Mouse (Mus musculus) neural tube, embryonic 13.5 days (tissue): ENCODE data around the gene Fxyd4. TPM values are rescaled to one million over a fixed set of nuclear protein-coding genes. Genes with fewer than 3 reads are reported as not detected.

Experiments used
- ATAC-seq: fragments of 200-750 bp; cut with Nextera tagmentation; 2 replicates; pipeline ENCODE4 v1.8.0; 2017; ENCODE audit warnings: low read depth, mild to moderate bottlenecking, moderate TSS enrichment, moderate library complexity
- H3K27ac ChIP-seq: fragments of 300-500 bp; sonication (generic); replicated peaks from 2 replicates; pipeline ENCODE4 v1.5.1; 2015; ENCODE audit warnings: moderate library complexity, mild to moderate bottlenecking, inconsistent platforms
- H3K27me3 ChIP-seq: fragments of 300-500 bp; sonication (generic); 2 replicates; pipeline ENCODE4 v1.6.1; 2015; ENCODE audit warnings: mild to moderate bottlenecking, inconsistent platforms
- H3K36me3 ChIP-seq: fragments of 300-500 bp; sonication (generic); 2 replicates; pipeline ENCODE4 v1.6.1; 2015; ENCODE audit warnings: mild to moderate bottlenecking, inconsistent platforms
- H3K4me1 ChIP-seq: fragments of 300-500 bp; sonication (generic); replicated peaks from 2 replicates; pipeline ENCODE4 v1.6.1; 2015; ENCODE audit warnings: inconsistent platforms
- H3K4me2 ChIP-seq: fragments of 300-500 bp; sonication (generic); 2 replicates; pipeline ENCODE4 v1.6.1; 2015; ENCODE audit warnings: inconsistent platforms, mild to moderate bottlenecking, moderate library complexity
- H3K4me3 ChIP-seq: fragments of 300-500 bp; sonication (generic); 2 replicates; pipeline ENCODE4 v1.5.1; 2015; ENCODE audit warnings: mild to moderate bottlenecking, inconsistent platforms
- H3K9ac ChIP-seq: fragments of 300-500 bp; sonication (generic); 2 replicates; pipeline ENCODE4 v1.6.1; 2015; ENCODE audit warnings: moderate library complexity, mild to moderate bottlenecking, inconsistent platforms
- H3K9me3 ChIP-seq: fragments of 300-500 bp; sonication (generic); 2 replicates; pipeline ENCODE4 v1.6.1; 2016; ENCODE audit warnings: inconsistent platforms
- WGBS: fragments of 180-500 bp; shearing (Covaris S2); methylation state at CpG from one replicate; pipeline ENCODE4 v1.1.7; 2015; 5-methylcytosine and 5-hydroxymethylcytosine counted together
- polyA plus RNA-seq: library from polyadenylated mRNA; unstranded; fragments of >200 nt; fragmentation: Nextera tagmentation; extraction: Ambion mirVana; gene quantifications from 2 replicates; pipeline ENCODE4 v1.2.1, GENCODE M21; 2015

The Fxyd4 gene
- polyA plus RNA-seq: 2.6 and 2.7 TPM in 2 replicates

DNA sequence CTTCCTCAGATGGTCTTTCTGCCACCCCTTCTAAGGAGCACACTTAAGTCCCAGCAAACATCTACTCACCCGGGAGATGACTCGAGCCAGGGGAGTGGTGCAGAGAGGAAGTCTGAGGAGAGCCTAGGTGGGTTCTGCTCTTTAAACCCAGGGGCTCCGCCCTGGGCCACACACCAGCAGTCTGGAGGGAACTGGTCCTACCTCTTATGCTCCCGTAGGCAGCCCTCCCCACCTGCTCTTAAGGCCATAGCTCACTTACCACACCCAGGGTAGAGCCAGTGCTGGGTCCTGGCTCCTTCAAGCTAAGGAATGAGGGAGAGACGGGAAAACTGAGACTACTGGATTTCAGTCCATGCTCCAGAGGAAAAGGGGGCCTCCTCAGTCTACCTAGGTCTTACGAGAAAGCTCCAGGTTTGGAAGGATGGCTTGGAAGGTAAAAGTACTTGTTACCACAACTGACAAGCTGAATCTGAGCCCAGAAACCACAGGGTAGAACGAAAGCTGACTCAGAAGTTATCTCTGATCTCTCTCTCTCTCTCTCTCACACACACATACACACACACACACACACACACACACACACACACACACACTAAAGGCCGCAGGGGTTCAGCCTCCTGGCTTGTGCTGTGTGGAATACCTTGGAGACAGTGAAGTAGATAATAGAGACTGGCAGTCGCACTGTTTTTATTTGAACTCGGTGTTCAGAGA lies at the start of gene Fxyd4:
TSS of gene Fxyd4 (minus strand) at position 471 of the 711 bp plus-strand sequence.
- 83% methylated on average over 10 of the region's 10 CpGs for WGBS
- Histone ChIP-seq H3K27ac (no peak within 1 kb of the TSS), H3K4me2 (no peak within 1 kb of the TSS), H3K36me3 (no peaks in the 10 kb centered on the region), H3K4me1 (no peaks in the 10 kb centered on the region), H3K9ac (no peak within 1 kb of the TSS), H3K4me3 (no peak within 1 kb of the TSS), H3K9me3 (no peaks in the 10 kb centered on the region), H3K27me3 (no peaks in the 10 kb centered on the region)
- ATAC-seq: no peak

DNA sequence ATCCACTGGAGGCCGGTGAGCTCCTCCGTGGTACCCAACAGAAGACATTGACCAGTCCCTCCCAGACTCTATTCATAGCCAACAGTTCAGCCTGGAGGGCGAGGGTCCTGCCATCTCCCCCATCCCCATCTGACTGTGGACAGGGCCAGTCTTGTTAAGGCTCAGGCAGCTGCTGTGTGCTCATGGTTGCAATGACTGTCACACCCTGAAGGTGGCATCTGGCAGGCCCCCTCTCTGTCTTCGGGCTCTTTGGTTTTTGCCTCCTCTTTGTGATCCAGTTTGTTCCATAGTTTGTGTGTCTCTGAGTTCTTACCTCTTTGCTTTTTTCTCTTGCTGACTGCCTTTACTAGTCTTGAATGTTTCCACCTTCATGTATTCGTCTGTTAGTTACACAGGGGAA lies 49.7 kb upstream of the Fxyd4 start:
- 62% methylated on average over 5 of the region's 5 CpGs for WGBS
- H3K27me3 ChIP-seq: no peaks in the 10 kb centered on the region

DNA sequence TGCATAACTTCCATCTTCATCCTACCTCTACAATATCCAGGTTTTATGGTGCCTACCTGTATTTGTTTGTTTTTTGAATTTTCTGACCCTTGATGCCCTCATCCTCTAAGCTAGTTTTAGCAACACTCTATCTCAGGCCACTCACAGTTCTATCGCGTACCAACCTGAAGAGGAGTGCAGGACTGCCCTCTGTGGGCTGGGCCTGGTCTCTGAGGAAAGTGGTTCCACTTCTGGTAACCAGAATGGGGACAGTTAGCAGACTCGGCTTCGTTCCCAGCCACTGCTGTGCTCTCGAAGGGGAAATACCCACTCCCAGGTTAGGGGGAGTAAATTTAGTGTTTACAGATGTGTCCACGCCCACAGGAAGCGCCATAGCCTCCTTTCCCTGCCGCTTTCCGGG lies 29.2 kb upstream of the Fxyd4 start:
- 46% methylated on average over 9 of the region's 9 CpGs for whole genome bisulfite sequencing
- no peaks in the 10 kb centered on the region for H3K36me3 ChIP-seq
- H3K27me3 ChIP-seq: no peaks in the 10 kb centered on the region
- ATAC-seq: no peak
- H3K27ac ChIP-seq: no peak overlapping the region
- no peak overlapping the region for H3K4me3 ChIP-seq
- H3K9ac ChIP-seq: no peak overlapping the region
- no peaks in the 10 kb centered on the region for H3K4me1 ChIP-seq
- no peaks in the 10 kb centered on the region for H3K9me3 ChIP-seq
- H3K4me2 ChIP-seq: no peak overlapping the region

More for the DNA sequence above, 49.7 kb upstream of the Fxyd4 start:
- Histone ChIP-seq H3K36me3 (no peaks in the 10 kb centered on the region), H3K27ac (no peak overlapping the region), H3K4me2 (no peak overlapping the region), H3K9ac (no peak overlapping the region), H3K4me3 (no peak overlapping the region), H3K4me1 (no peaks in the 10 kb centered on the region), H3K9me3 (no peaks in the 10 kb centered on the region)
- no peak for ATAC-seq

DNA sequence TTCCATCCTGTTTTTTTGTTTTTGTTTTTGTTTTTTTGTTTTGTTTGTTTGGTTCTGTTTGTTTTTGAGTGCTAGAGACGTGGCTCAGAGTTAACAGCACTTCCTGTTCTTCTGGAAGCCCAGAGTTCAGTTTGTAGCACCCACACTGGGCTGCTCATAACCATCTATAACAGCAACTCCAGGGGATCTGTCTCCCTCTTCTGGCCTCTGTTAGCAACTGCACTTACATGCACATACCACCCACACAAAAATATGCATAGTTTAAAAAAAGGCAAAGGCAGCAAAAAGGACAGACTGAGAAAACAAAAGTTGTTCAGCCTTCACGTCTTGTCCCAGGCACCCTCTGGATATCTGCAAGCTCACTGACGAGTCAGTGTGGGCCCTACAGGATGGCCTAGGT lies 25.7 kb upstream of the Fxyd4 start:
- Histone ChIP-seq H3K4me2 (no peak overlapping the region), H3K27ac (no peak overlapping the region), H3K4me3 (no peak overlapping the region), H3K9ac (no peak overlapping the region), H3K27me3 (no peaks in the 10 kb centered on the region), H3K9me3 (no peaks in the 10 kb centered on the region), H3K4me1 (no peaks in the 10 kb centered on the region), H3K36me3 (no peaks in the 10 kb centered on the region)
- 88% methylated on average over 3 of the region's 3 CpGs for WGBS
- ATAC-seq: no peak

DNA sequence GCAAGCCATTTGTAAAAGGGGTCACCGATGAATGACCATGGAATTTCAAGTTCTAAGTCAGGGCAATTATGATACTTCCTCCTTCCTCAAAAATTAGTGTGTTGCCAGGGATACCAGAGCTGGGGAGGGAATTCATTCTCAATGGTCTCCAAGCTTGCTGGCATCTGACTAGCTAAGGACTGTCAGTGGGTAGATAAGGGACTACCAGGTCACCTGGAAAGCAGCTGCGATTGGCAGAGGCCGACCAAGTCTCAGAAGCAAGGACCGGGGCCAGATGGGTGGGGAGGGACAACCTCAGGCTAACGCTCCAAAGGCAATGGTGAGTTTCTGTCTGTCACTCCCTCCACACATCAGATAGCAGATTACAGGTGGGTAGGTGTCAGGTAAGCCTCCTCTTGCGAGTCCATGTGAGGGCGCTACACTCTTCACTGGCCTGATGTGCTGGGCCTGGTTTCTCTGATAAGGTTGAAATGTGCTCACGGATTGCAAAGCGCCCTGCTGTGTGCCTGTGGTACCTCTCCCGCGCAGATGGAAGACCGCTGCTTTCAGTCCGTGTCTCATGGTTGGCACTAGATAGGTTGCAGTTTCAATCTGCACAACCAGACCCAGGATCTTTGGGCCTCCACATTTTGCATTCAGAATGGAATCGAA lies 19.5 kb upstream of the Fxyd4 start:
- H3K9ac ChIP-seq: no peak overlapping the region
- no peaks in the 10 kb centered on the region for H3K9me3 ChIP-seq
- H3K4me3 ChIP-seq: no peak overlapping the region
- no peaks in the 10 kb centered on the region for H3K36me3 ChIP-seq
- H3K4me1 ChIP-seq: peaks cover 5% of the 10 kb centered on the region; the same call in 1 of the 2 replicates
- no peak for ATAC-seq
- no peak overlapping the region for H3K27ac ChIP-seq
- no peak overlapping the region for H3K4me2 ChIP-seq
- WGBS: 27% methylated on average over 14 of the region's 14 CpGs
- no peaks in the 10 kb centered on the region for H3K27me3 ChIP-seq

- no peaks in the 10 kb centered on the region for H3K9me3 ChIP-seq
- H3K4me1 ChIP-seq: peaks cover 5% of the 10 kb centered on the region; the same call in 1 of the 2 replicates
- WGBS: 75% methylated on average over 6 of the region's 6 CpGs
- no peak overlapping the region for H3K4me2 ChIP-seq
- no peaks in the 10 kb centered on the region for H3K36me3 ChIP-seq
- ATAC-seq: no peak
- H3K27ac ChIP-seq: no peak overlapping the region
- H3K9ac ChIP-seq: no peak overlapping the region
- H3K27me3 ChIP-seq: no peaks in the 10 kb centered on the region
- no peak overlapping the region for H3K4me3 ChIP-seq
Measured at GRCm38 (mm10) chr6:117956161-117956560, 18.7 kb upstream of the Fxyd4 start.

- H3K9me3 ChIP-seq: no peaks in the 10 kb centered on the region
- no peak overlapping the region for H3K27ac ChIP-seq
- no peak overlapping the region for H3K4me3 ChIP-seq
- no peak overlapping the region for H3K4me2 ChIP-seq
- no peaks in the 10 kb centered on the region for H3K36me3 ChIP-seq
- ATAC-seq: no peak
- no peak overlapping the region for H3K9ac ChIP-seq
- H3K4me1 ChIP-seq: peaks cover 5% of the 10 kb centered on the region; the same call in 1 of the 2 replicates
- 88% methylated on average over 4 of the region's 4 CpGs for WGBS
- no peaks in the 10 kb centered on the region for H3K27me3 ChIP-seq
Measured at GRCm38 (mm10) chr6:117952330-117952729, 14.8 kb upstream of the Fxyd4 start.

GRCm38 (mm10) chr6:117943899-117944298 lies 6.4 kb upstream of the Fxyd4 start:
- Histone ChIP-seq H3K4me2 (no peak overlapping the region), H3K36me3 (no peaks in the 10 kb centered on the region), H3K27ac (no peak overlapping the region), H3K4me1 (no peaks in the 10 kb centered on the region), H3K9ac (no peak overlapping the region), H3K9me3 (no peaks in the 10 kb centered on the region), H3K4me3 (no peak overlapping the region), H3K27me3 (no peaks in the 10 kb centered on the region)
- 86% methylated on average over 2 of the region's 2 CpGs for WGBS
- ATAC-seq: no peak

- WGBS: 84% methylated on average over 10 of the region's 10 CpGs
- Histone ChIP-seq H3K4me2 (no peak overlapping the region), H3K4me3 (no peak overlapping the region), H3K36me3 (no peaks in the 10 kb centered on the region), H3K27me3 (no peaks in the 10 kb centered on the region), H3K9ac (no peak overlapping the region), H3K4me1 (no peaks in the 10 kb centered on the region), H3K27ac (no peak overlapping the region), H3K9me3 (no peaks in the 10 kb centered on the region)
- no peak for ATAC-seq
Measured at GRCm38 (mm10) chr6:117942769-117943168, 5.3 kb upstream of the Fxyd4 start.

DNA sequence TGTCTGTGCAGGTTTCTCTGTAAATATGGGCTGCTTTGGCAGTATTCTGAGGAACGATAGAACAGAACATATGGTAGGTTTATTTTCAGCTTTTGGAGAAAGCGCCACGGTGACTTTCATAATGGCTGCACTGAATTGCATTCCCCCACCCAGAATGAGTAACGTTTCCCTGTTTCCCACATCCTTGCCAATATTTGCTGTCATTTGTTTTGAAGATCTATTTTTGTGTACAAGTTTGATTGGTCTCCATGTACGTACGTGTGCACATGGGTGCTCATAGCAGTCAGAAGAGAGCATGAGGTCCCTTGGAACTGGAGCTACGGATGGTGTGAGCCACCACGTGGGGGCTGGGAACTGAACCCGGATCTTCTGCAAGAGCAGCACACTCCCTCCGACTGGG lies 1.5 kb upstream of the Fxyd4 start:
- Histone ChIP-seq H3K27me3 (no peaks in the 10 kb centered on the region), H3K27ac (no peak overlapping the region), H3K4me3 (no peak overlapping the region), H3K4me1 (no peaks in the 10 kb centered on the region), H3K4me2 (no peak overlapping the region), H3K36me3 (no peaks in the 10 kb centered on the region), H3K9me3 (no peaks in the 10 kb centered on the region), H3K9ac (no peak overlapping the region)
- 93% methylated on average over 10 of the region's 10 CpGs for WGBS
- no peak for ATAC-seq

- 93% methylated on average over 14 of the region's 14 CpGs for WGBS
- ATAC-seq: no peak
Measured at GRCm38 (mm10) chr6:117935681-117936612, 1.5 kb downstream of the Fxyd4 start.

DNA sequence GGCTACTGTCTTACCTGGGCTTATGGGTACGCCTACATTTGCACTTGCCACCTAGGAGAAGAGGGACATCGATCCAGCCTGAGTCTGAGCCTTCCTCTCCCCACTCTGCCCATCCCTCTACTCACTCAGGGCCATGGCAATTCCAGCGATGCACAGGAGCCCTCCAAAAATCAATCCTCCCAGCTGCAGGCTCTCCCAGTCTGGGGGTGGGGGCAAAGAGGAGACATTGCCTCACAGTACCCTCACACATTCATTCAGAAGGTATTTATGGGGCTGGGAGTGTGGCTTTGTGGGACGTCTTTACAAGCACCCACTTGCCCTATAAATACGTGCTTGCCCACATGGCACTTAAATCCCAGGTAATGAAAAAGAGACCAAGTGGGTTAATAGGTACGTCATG lies 3.2 kb downstream of the Fxyd4 start:
- WGBS: 85% methylated on average over 6 of the region's 6 CpGs
- no peak for ATAC-seq

More at GRCm38 (mm10) chr6:117935681-117936612, 1.5 kb downstream of the Fxyd4 start:
- no peaks in the 10 kb centered on the region for H3K27me3 ChIP-seq
- H3K4me3 ChIP-seq: no peak overlapping the region
- H3K9ac ChIP-seq: no peak overlapping the region
- no peak overlapping the region for H3K27ac ChIP-seq
- H3K4me1 ChIP-seq: no peaks in the 10 kb centered on the region
- no peaks in the 10 kb centered on the region for H3K9me3 ChIP-seq
- no peak overlapping the region for H3K4me2 ChIP-seq
- H3K36me3 ChIP-seq: no peaks in the 10 kb centered on the region

More for the DNA sequence above, 3.2 kb downstream of the Fxyd4 start:
- Histone ChIP-seq H3K4me1 (no peaks in the 10 kb centered on the region), H3K4me2 (no peak overlapping the region), H3K9me3 (no peaks in the 10 kb centered on the region), H3K27ac (no peak overlapping the region), H3K27me3 (no peaks in the 10 kb centered on the region), H3K4me3 (no peak overlapping the region), H3K9ac (no peak overlapping the region), H3K36me3 (0 out of 2 replicates have a peak, but pooled peaks cover 7% of the 10 kb centered on the region)
